Mouse (Mus musculus) intestine, embryonic 15.5 days (tissue): ENCODE results near the gene Ndrg2. TPM values are rescaled to one million over a fixed set of nuclear protein-coding genes. Genes with fewer than 3 reads are reported as not detected.

Experiments used
- ATAC-seq: fragments of 200-750 bp; cut with Nextera tagmentation; 2 replicates; pipeline ENCODE4 v1.8.0; 2017; ENCODE audit warnings: moderate TSS enrichment, moderate library complexity
- H3K27ac ChIP-seq: fragments of 300-500 bp; sonication (generic); 2 replicates; pipeline ENCODE4 v1.5.1; 2015; ENCODE audit warnings: mild to moderate bottlenecking, inconsistent platforms
- H3K27me3 ChIP-seq: fragments of 300-500 bp; sonication (generic); replicated peaks from 2 replicates; pipeline ENCODE4 v1.6.1; 2015; ENCODE audit warnings: inconsistent platforms
- H3K36me3 ChIP-seq: fragments of 300-500 bp; sonication (generic); 2 replicates; pipeline ENCODE4 v1.6.1; 2015; ENCODE audit warnings: inconsistent platforms
- H3K4me1 ChIP-seq: fragments of 300-500 bp; sonication (generic); replicated peaks from 2 replicates; pipeline ENCODE4 v1.6.1; 2015; ENCODE audit warnings: inconsistent platforms
- H3K4me2 ChIP-seq: fragments of 300-500 bp; sonication (generic); replicated peaks from 2 replicates; pipeline ENCODE4 v1.6.1; 2015; ENCODE audit warnings: mild to moderate bottlenecking, inconsistent platforms
- H3K4me3 ChIP-seq: fragments of 300-500 bp; sonication (generic); replicated peaks from 2 replicates; pipeline ENCODE4 v1.5.1; 2015; ENCODE audit warnings: inconsistent platforms
- H3K9ac ChIP-seq: fragments of 300-500 bp; sonication (generic); 2 replicates; pipeline ENCODE4 v1.6.1; 2015; ENCODE audit warnings: inconsistent platforms
- H3K9me3 ChIP-seq: fragments of 300-500 bp; sonication (generic); 2 replicates; pipeline ENCODE4 v1.6.1; 2016; ENCODE audit warnings: inconsistent platforms
- WGBS: fragments of 180-500 bp; shearing (Covaris S2); methylation state at CpG from one replicate; pipeline ENCODE4 v1.1.7; 2015; 5-methylcytosine and 5-hydroxymethylcytosine counted together
- polyA plus RNA-seq: library from polyadenylated mRNA; unstranded; fragments of >200 nt; fragmentation: Nextera tagmentation; extraction: Ambion mirVana; gene quantifications from 2 replicates; pipeline ENCODE4 v1.2.1, GENCODE M21; 2015

Gene Ndrg2
- polyA plus RNA-seq, 1 experiment from 2014 or later: 52.2 TPM

DNA sequence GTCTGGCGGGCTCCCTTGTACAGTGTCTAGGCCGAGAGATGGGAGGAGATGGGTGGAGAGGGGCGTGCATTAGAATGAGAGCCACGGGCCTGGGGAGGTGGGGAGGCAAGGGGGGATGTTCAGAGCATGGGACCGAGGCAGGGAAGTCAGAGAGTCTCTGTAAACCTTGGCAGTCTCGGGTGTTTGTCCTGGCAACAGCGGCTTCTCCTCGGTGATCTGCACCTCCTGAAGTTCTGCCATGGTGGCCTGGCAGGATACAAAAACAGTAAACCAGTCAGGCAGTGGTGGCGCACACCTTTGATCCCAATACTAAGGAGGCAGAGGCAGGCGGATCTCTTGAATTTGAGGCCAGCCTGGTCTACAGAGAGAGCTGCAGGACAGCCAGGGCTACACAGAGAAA lies 2.7 kb downstream of the Ndrg2 start:
- H3K9ac ChIP-seq: no peak overlapping the region

DNA sequence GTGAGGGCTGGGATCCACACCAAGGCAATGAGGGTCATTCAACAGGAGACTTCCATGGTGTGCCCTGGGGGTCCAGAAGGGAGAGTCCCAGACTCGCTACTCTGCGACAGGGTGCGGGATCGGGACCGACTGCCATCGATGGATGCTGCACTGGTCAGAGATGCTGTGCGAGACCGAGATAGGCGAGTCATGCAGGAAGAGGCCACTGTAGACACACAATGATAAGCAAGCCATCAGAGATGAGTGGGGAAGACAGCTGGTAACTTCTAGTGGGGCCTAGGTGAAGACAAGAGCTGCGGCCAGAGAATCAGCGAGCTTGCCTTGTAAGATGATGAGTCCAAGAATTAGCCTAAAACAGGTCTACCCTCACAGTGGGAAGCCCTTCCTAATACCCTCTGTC lies 7.9 kb downstream of the Ndrg2 start:
- Histone ChIP-seq H3K9ac (no peak overlapping the region), H3K27me3 (no peaks in the 10 kb centered on the region), H3K27ac (no peak overlapping the region), H3K9me3 (no peaks in the 10 kb centered on the region), H3K36me3 (no peaks in the 10 kb centered on the region), H3K4me2 (no peak overlapping the region), H3K4me3 (no peak overlapping the region), H3K4me1 (0 out of 2 replicates have a peak, but pooled peaks cover 4% of the 10 kb centered on the region)
- WGBS: 92% methylated on average over 11 of the region's 11 CpGs
- no peak for ATAC-seq

More for the DNA sequence above, 2.7 kb downstream of the Ndrg2 start:
- Histone ChIP-seq H3K4me2 (no peak overlapping the region), H3K36me3 (no peaks in the 10 kb centered on the region), H3K27ac (no peak overlapping the region), H3K4me1 (peaks cover 14% of the 10 kb centered on the region), H3K9me3 (no peaks in the 10 kb centered on the region), H3K4me3 (no peak overlapping the region), H3K27me3 (0 out of 2 replicates have a peak, but pooled peaks cover 2% of the 10 kb centered on the region)
- no peak for ATAC-seq
- whole genome bisulfite sequencing: 89% methylated on average over 10 of the region's 10 CpGs

GRCm38 (mm10) chr14:51904706-51905105 lies 9.3 kb downstream of the Ndrg2 start:
- H3K4me1 ChIP-seq: 0 out of 2 replicates have a peak, but pooled peaks cover 4% of the 10 kb centered on the region
- no peak for ATAC-seq
- no peak overlapping the region for H3K4me3 ChIP-seq
- no peak overlapping the region for H3K9ac ChIP-seq
- H3K9me3 ChIP-seq: no peaks in the 10 kb centered on the region
- no peaks in the 10 kb centered on the region for H3K36me3 ChIP-seq
- WGBS: 65% methylated on average over 7 of the region's 7 CpGs
- no peak overlapping the region for H3K27ac ChIP-seq
- H3K27me3 ChIP-seq: no peaks in the 10 kb centered on the region
- no peak overlapping the region for H3K4me2 ChIP-seq

DNA sequence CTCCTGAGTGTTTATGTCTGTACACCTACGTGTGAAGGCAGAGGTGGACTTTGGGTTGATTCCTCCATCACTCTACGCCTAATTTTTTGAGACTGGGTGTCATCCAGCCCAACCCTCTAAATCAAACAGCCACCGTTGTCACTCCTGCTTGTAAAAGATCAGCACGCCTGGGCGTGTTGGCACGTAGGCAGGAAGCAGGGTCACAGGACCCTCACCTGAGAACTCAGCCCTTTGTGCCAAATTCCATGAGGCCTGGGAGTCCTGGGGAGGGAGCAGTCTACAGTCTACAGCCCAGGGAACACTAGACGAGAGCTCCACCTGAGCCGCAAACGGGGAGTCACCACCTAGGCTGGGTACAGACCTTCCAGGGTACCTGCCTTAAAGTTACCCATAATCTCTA lies 10.2 kb downstream of the Ndrg2 start:
- Histone ChIP-seq H3K27me3 (no peaks in the 10 kb centered on the region), H3K9me3 (no peaks in the 10 kb centered on the region), H3K4me1 (0 out of 2 replicates have a peak, but pooled peaks cover 4% of the 10 kb centered on the region), H3K36me3 (no peaks in the 10 kb centered on the region), H3K9ac (no peak overlapping the region), H3K4me2 (no peak overlapping the region), H3K27ac (no peak overlapping the region), H3K4me3 (no peak overlapping the region)
- 72% methylated on average over 9 of the region's 9 CpGs for WGBS
- peak; percentile 71 for ATAC-seq

DNA sequence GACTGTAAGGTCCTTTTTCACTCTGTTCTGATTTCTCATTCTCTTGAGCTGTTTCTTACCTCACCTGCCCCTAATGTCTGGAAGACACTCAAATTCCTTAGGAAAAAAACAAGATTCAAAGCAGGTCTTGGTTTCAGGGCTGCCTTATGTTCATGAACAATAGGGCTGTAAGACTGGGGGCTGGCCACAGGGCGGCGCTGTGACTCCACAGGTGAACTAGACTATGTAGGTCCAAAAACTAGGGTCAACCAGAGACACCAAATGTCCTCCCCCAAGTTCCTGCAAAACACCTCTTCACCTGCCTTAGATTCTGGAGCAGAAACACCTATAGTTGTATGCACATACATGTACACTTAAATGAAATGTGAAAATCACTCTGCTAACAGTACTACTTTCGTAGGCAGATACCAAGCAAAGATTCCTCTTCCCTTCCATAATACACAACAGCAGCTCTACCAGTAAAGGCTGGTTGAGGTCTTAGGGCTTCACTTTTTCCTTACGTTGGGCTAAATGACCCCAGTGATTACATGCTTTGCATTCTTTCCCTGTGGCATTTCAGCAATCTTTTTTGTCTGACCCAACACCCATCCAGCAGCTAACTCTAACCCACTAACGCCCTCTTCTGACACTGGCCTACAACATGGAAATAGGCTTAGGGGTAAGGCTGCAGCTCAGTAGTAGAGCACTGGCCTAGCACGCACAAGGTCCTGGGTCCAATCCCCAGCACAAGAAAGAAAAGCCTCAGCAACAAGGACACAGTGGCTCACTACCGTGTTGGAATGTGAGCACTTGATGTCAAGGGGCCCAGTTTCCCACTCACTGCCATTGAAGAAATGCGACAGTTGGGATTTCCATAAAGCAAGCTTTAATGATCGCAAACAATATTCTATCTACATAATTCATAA lies 10.9 kb downstream of the Ndrg2 start:
- WGBS: 53% methylated on average over 9 of the region's 9 CpGs
- H3K4me1 ChIP-seq: 0 out of 2 replicates have a peak, but pooled peaks cover 4% of the 10 kb centered on the region
- no peak overlapping the region for H3K9ac ChIP-seq
- H3K9me3 ChIP-seq: no peaks in the 10 kb centered on the region
- no peaks in the 10 kb centered on the region for H3K36me3 ChIP-seq
- 0 out of 2 replicates have a peak overlapping the region, but pooled peaks have one; percentile 2 for H3K27ac ChIP-seq
- H3K27me3 ChIP-seq: no peaks in the 10 kb centered on the region
- H3K4me3 ChIP-seq: no peak overlapping the region
- ATAC-seq: peak; percentile 65
- H3K4me2 ChIP-seq: no peak overlapping the region

- H3K9me3 ChIP-seq: no peaks in the 10 kb centered on the region
- 93% methylated on average over 1 of the region's 1 CpGs for WGBS
- ATAC-seq: no peak
- no peak overlapping the region for H3K27ac ChIP-seq
- no peaks in the 10 kb centered on the region for H3K27me3 ChIP-seq
- H3K4me3 ChIP-seq: no peak overlapping the region
- no peak overlapping the region for H3K9ac ChIP-seq
- no peak overlapping the region for H3K4me2 ChIP-seq
- no peaks in the 10 kb centered on the region for H3K36me3 ChIP-seq
- H3K4me1 ChIP-seq: 0 out of 2 replicates have a peak, but pooled peaks cover 4% of the 10 kb centered on the region
Observed at GRCm38 (mm10) chr14:51899351-51899750, 14.6 kb downstream of the Ndrg2 start.

DNA sequence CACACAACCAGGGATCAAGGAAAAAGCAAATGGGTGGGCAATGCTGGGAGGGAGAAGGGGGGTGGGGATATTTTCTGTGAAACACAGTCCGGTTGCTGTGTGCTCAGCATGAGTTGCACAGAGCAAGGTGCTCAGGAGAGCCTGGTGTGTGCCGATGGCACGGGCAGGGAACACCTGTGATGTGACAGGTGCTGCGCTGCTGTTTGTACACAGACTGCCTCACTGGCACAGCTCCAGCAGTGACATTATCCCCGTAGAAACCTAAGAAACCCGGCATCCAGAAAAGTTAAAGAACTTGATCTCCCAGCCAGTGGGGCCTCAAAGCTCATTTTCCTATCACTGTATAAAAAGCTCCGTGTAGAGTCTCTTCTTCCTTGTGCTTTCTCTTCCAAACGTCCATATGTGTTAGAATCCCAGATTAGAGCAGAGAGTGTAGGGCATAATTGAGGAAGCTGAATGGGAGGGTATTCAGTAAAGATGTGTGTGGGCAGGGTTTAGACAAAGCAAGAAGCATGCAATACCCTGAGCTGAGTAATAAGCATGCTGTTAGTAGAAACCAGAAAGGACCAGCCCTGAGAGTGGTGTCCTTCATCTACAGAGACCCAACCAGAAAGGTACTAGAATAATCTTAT lies 17.3 kb downstream of the Ndrg2 start:
- no peak overlapping the region for H3K27ac ChIP-seq
- WGBS: 61% methylated on average over 8 of the region's 8 CpGs
- no peaks in the 10 kb centered on the region for H3K4me1 ChIP-seq
- H3K27me3 ChIP-seq: no peaks in the 10 kb centered on the region
- no peaks in the 10 kb centered on the region for H3K9me3 ChIP-seq
- H3K4me2 ChIP-seq: no peak overlapping the region
- peaks cover 5% of the 10 kb centered on the region for H3K36me3 ChIP-seq
- peak; percentile 66 for ATAC-seq
- H3K4me3 ChIP-seq: no peak overlapping the region
- H3K9ac ChIP-seq: no peak overlapping the region

GRCm38 (mm10) chr14:51896019-51896418 lies 17.9 kb downstream of the Ndrg2 start:
- ATAC-seq: peak; percentile 39; the same call in 1 of the 2 replicates
- Histone ChIP-seq H3K27ac (no peak overlapping the region), H3K4me3 (no peak overlapping the region), H3K9me3 (no peaks in the 10 kb centered on the region), H3K4me1 (no peaks in the 10 kb centered on the region), H3K36me3 (peaks cover 12% of the 10 kb centered on the region), H3K4me2 (no peak overlapping the region), H3K9ac (no peak overlapping the region), H3K27me3 (no peaks in the 10 kb centered on the region)
- WGBS: 66% methylated on average over 6 of the region's 6 CpGs

DNA sequence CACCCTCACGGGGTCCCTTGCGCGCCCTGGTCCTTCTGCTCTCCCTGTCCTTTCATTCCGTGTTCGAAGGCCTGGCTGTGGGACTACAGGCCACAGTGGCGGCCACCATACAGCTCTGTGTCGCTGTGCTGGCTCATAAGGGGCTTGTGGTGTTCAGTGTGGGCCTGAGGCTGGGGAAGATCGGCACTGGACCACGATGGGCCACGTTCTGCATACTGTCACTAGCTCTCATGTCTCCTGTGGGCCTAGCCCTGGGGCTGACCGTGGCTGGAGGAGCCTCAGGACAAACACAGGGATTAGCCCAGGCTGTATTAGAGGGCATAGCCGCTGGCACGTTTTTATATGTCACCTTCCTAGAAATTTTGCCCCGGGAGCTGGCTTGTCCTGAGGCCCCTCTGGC lies 18.9 kb downstream of the Ndrg2 start:
- Histone ChIP-seq H3K4me2 (no peak overlapping the region), H3K9me3 (no peaks in the 10 kb centered on the region), H3K27ac (no peak overlapping the region), H3K9ac (no peak overlapping the region), H3K4me1 (no peaks in the 10 kb centered on the region), H3K27me3 (no peaks in the 10 kb centered on the region), H3K36me3 (peaks cover 19% of the 10 kb centered on the region), H3K4me3 (no peak overlapping the region)
- no peak for ATAC-seq
- WGBS: 75% methylated on average over 14 of the region's 14 CpGs

DNA sequence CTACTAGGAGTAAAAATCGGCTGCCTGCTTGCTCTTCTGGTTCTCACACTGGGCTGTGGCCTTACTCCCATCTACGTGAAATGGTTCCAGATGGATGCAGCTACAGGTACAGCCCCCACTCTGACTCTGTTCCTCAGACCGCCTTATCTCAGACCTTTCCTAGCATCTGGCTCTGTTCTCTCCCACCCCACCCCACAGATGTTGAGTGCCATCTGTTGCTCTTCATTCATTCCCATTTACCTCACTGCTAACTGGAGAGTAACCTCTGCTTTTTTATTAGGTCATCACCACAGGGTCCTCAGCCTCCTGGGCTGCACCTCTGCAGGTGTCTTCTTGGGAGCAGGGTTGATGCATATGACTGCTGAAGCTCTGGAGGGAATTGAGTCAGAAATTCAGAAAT lies 20.1 kb downstream of the Ndrg2 start:
- Histone ChIP-seq H3K9me3 (no peaks in the 10 kb centered on the region), H3K9ac (no peak overlapping the region), H3K4me2 (no peak overlapping the region), H3K4me1 (no peaks in the 10 kb centered on the region), H3K4me3 (no peak overlapping the region), H3K27me3 (no peaks in the 10 kb centered on the region), H3K27ac (no peak overlapping the region), H3K36me3 (peaks cover 31% of the 10 kb centered on the region)
- peak; percentile 21; the same call in 1 of the 2 replicates for ATAC-seq
- 64% methylated on average over 3 of the region's 3 CpGs for WGBS

DNA sequence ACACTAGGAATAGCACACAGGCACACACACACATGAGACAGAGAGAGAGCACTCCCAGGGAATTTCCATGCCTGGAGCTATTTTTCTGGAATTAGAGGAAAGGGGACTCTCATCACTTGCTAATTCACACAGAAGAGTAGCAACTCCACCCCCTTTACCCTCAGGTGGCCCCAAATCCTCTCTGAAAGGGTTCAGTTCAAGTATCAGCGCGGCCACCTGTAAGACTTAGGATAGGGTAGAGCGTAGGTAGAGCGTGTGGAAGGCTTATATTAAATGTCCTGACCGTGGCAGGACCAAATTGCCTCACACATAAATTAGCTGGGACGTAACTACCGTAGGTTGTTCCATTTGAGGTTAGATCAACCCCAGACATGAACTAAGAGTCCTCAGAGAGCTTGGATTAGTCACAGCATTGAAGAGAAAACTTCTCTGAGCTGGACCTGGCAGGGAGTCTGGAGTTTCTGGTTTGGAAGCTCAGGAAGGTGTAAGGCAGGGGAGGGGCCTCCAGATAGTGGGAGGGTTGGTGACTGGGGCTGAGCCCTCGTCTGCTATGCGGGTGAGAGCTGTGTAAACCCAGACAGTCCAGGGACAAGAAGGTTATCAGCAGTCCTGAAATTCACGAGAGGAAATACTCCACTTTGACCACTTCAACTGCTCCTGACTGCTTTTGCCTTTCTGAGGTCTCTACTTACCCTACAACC lies 20.7 kb downstream of the Ndrg2 start:
- Histone ChIP-seq H3K4me1 (no peaks in the 10 kb centered on the region), H3K27ac (no peak overlapping the region), H3K4me3 (no peak overlapping the region), H3K9me3 (no peaks in the 10 kb centered on the region), H3K4me2 (no peak overlapping the region), H3K27me3 (no peaks in the 10 kb centered on the region), H3K36me3 (peaks cover 31% of the 10 kb centered on the region), H3K9ac (no peak overlapping the region)
- ATAC-seq: peak; percentile 59; the same call in 1 of the 2 replicates
- 31% methylated on average over 10 of the region's 10 CpGs for WGBS
